Mouse (Mus musculus): Measurements from ENCODE around the gene Myod1. TPM values are rescaled to one million over a fixed set of nuclear protein-coding genes. Genes with fewer than 3 reads are reported as not detected.

Gene Myod1
- total RNA-seq (2014; fragmentation: Nextera tagmentation): not detected in 2 replicates
- total RNA-seq (2017): not detected in 2 replicates

DNA sequence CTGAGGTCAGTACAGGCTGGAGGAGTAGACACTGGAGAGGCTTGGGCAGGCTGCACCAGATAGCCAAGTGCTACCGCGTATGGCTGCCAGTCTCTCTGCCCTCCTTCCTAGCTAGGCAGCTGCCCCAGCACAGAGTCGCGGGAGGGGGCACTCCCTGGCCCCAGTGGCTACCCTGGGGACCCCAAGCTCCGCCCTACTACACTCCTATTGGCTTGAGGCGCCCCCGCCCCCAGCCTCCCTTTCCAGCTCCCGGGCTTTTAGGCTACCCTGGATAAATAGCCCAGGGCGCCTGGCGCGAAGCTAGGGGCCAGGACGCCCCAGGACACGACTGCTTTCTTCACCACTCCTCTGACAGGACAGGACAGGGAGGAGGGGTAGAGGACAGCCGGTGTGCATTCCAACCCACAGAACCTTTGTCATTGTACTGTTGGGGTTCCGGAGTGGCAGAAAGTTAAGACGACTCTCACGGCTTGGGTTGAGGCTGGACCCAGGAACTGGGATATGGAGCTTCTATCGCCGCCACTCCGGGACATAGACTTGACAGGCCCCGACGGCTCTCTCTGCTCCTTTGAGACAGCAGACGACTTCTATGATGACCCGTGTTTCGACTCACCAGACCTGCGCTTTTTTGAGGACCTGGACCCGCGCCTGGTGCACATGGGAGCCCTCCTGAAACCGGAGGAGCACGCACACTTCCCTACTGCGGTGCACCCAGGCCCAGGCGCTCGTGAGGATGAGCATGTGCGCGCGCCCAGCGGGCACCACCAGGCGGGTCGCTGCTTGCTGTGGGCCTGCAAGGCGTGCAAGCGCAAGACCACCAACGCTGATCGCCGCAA lies at the start of gene Myod1:
Gene Myod1, plus strand, starts transcription at position 303 of the 836 bp plus-strand sequence.
- no peak for ATAC-seq (replicated peaks; ENCODE audit: low FRiP score, low TSS enrichment, poor library complexity, severe bottlenecking)

DNA sequence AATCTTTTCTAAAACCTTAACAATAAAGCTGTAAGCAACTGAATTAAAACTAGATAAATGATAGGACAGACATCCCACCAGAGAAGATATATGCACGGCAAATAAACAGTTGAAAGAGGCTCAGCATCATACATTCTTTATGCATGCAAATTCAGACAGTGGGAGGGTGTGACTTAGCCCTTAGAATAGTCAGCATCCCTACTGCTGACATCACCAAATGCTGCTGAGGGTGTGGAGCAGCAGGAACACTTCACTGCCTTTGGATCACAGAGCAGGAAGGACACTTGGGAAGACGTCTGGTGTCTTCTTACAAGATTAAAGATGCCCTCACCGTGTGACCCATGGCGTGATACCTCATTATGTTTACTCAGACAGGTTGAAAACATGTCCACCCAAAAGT lies 48.4 kb upstream of the Myod1 start:
- no peak for ATAC-seq (replicated peaks; ENCODE audit: low FRiP score, low TSS enrichment, poor library complexity, severe bottlenecking)

DNA sequence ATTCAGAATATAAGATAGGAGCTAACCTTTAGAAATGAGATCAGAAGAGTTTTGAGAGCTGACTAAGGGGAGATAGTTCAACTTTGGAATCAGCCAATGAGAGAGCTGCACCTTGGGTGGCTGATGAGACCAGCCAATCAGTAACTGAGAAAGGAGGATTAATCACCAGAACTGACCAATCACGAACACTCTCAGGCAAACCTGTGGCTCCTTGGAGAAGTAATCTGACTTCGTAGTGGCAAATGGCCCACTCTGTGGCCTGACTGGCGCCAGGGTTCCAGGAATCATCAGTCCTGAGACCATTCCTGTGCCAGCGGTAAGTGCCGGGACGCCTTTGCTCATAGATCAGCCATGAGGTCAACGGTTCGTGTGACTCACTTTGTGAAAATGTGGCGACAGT lies 38.9 kb upstream of the Myod1 start:
- ATAC-seq (replicated peaks; ENCODE audit: low FRiP score, low TSS enrichment, poor library complexity, severe bottlenecking): no peak

DNA sequence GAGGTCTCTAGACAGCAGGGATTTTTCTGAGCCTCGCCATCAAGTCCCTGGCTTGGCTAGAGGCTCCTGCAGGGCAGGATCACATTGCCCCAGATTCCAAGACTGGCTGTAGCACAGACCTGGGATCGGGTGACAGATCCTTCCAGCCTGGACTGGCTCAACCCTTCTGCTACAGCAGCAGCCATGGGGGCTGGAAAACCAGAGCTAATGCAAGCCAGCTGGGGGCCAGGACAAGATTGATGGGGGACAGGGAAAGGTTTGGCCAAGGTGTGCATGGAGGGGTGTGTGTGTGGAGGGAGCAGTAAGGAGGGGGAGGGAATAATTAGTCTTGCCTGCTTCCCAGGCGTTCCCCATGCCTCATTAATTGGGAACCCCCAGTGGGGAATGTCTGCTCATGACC lies 36.5 kb upstream of the Myod1 start:
- ATAC-seq (replicated peaks; ENCODE audit: low FRiP score, low TSS enrichment, poor library complexity, severe bottlenecking): no peak

DNA sequence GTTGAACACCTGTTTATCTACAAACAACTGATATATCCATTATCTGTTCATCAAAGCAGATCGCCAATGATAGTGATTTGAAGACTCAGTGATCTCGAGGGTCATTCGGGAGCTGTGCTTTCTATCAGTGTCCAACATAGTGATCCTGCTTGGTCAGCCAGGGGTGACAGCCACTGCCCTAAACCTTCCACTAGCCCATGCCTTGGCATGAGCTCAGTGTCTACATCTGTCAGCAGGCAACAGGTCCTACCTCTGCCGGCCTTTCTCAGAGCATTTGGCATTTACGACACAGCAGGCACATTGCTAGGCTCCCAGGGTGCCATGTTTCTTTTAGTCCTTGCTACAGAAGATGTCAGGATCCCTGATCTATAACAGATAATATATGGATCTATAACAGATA lies 36.0 kb upstream of the Myod1 start:
- no peak for ATAC-seq (replicated peaks; ENCODE audit: low FRiP score, low TSS enrichment, poor library complexity, severe bottlenecking)

DNA sequence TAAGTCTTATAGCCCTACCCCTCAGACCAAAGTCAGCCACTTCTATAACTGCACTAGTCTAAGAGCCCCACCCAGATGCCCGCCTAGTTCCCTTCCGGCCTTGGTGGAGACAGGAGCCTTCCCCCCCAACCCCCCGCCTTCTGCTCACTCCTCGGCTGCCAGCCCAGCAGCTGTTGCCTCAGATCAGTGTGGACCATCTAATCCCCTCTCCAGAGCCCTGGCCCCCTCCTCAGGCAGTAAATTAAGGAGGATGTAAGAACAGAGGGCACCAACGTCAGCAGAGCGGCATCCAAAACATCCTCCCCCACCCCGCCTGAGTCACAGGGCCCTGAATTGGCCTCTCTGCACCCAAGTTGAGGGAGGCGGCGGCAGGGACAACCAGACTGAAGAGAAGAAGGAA lies 34.8 kb upstream of the Myod1 start:
- no peak for ATAC-seq (replicated peaks; ENCODE audit: low FRiP score, low TSS enrichment, poor library complexity, severe bottlenecking)

DNA sequence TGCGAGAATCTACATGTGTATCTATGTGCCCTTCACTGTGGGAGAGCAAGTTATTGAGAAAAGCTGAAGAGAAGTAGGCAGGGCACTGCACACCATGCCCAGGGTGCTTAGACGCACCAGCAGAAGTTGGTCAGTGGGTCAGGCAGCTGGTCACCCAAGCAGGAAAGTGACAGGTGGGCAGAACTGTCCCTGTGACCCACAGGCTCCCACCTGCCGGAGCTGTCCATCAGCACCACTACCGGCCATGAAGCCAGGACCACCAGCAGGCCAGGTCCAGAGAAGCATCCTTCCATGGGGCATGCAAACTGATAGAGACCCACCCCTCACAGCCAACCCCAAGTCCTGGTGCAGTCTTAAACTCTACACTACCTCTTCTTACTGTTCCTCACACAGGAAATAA lies 28.6 kb upstream of the Myod1 start:
- no peak for ATAC-seq (replicated peaks; ENCODE audit: low FRiP score, low TSS enrichment, poor library complexity, severe bottlenecking)

DNA sequence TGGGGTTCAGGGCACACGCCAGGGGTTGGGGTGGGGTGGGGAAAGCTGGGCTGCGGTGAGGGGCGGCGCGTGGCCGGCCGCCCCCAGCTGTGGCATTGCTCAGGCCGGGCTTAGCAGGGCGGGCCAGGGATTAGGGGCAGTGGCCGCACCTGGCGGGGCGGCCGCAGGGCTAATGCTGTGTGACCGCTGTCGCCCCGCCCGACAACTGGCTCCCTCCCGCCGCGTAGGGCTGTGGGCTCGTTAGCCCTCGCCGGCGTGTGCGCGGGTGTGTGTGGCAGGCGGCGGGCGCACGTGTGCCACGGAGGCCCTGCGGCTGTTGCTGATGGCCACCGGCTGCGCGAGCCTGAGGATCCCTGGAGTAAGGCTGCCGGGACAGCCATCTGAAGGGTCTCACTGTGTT lies 27.5 kb upstream of the Myod1 start:
- ATAC-seq (replicated peaks; ENCODE audit: low FRiP score, low TSS enrichment, poor library complexity, severe bottlenecking): no peak

DNA sequence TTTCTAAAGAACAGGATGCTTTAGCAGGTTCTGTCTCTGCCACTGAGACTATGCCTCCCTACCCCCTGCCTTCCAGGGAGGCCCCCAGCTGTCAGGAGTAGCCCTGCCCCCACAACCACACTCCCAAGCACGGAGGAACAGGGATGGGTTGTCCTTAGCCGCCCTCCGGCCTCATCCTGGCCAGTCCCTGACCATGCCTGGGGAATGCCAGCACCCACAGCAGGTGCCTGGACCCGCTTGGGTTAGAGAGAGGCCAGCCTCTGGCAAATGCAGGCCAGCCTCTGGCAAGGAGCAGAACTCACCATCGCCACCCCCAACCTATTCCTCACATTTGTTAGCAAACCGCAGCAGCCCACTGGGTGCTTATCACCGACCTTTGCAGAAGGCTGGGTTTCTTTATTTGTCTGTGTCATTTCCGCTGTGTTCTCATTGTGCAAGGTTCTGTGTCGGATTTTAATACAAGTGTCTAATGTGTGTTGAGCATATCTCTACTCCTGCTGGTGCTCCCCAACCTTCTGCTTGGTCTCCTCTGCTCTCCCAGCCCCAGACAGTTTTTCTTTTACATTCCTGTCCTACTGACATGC lies 26.1 kb upstream of the Myod1 start:
- ATAC-seq (replicated peaks; ENCODE audit: low FRiP score, low TSS enrichment, poor library complexity, severe bottlenecking): no peak

DNA sequence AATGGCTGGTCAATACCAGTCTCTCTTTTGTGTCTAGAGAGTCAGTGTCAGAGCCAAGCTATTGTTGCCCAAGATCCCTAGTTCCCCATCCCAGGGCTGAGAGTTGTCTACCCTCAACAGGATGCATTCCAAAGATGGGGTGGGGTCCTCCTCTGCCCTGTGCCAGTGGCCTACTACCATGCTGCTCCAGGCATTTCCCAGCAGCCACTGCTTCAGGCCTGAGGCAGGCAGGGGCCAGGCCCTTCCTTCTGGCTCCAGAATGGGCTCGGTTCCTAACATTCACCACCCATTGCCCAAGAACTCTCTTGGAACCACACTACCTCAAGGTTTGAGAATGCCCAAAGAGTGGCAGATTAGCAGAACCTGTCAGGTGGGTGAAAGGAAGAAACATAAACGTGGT lies 23.5 kb upstream of the Myod1 start:
- ATAC-seq (replicated peaks; ENCODE audit: low FRiP score, low TSS enrichment, poor library complexity, severe bottlenecking): no peak

DNA sequence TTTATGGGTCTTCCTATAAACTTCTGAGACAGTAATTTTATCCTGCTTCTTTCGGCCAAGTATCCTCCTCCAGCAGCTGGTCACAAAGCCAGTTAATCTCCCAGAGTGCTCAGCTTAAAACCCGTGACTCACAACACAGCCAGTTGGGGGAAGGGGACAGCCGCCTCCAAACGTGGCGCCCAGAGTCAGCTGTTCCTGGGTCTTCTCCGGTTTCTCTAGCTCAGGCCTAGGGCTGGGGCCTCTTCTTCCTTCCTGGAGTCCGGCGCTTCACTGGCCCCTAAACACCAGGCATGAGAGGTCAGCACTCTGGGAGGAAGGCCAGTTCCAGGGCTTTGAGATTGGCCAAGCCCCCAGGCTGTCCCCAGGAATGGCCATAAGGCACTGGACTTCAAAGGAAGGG lies 23.1 kb upstream of the Myod1 start:
- no peak for ATAC-seq (replicated peaks; ENCODE audit: low FRiP score, low TSS enrichment, poor library complexity, severe bottlenecking)

DNA sequence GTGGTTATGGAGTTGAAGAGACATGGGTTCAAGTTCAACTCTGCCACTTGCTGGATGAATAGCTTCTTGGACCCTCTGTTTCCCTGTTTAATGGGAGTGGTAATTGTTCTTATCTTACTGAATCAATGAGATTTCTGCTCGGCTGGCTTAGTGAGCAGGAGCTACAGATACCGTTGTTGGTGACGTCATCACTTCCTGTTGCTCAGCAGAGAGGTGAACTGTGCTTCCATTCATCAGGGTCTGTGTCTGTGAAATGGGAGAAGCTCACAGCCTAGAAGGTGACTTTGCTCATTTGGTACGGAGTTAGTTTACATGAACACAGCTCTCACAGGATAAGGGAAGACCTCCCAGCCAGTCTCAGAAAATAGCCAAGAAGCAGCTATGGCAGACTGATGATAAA lies 22.4 kb upstream of the Myod1 start:
- ATAC-seq (replicated peaks; ENCODE audit: low FRiP score, low TSS enrichment, poor library complexity, severe bottlenecking): no peak

DNA sequence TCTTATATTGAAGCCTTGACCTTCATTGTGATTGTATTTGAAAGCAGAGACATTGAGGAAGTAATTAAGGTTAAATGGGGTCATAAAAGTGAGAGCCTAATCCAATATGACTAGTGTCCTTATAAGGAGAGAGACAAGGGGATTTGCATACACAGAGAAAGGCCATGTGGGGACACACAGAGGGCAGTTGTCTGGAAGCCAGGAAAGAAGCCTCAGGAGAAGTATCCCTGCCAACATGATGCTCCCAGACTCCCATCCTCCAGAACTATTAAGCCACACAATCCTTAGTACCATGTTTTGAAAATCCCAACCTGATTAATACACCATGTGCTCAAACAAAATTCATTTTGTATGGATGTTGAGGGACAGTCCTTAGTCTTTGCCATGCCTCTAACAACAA lies 14.5 kb upstream of the Myod1 start:
- ATAC-seq (replicated peaks; ENCODE audit: low FRiP score, low TSS enrichment, poor library complexity, severe bottlenecking): no peak

DNA sequence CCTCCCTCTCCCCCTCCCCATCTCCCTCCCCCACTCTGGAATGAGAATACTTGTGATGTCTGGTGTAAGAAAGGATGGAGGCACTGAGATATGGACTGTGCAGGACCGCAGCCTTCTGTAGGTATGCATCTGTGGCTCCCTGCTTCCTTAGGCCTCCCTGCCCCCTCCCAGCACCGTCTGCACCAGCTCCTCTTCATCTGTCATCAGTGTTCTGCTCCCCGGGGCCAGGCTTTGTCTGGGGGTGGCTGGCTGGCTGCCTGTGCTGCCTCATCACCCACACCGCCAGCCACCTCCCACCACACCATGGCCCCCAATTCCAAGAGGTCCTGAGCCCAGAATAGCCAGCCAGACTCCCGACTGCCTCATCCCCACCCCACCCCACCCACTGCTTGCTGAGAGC lies 12.1 kb upstream of the Myod1 start:
- ATAC-seq (replicated peaks; ENCODE audit: low FRiP score, low TSS enrichment, poor library complexity, severe bottlenecking): no peak

DNA sequence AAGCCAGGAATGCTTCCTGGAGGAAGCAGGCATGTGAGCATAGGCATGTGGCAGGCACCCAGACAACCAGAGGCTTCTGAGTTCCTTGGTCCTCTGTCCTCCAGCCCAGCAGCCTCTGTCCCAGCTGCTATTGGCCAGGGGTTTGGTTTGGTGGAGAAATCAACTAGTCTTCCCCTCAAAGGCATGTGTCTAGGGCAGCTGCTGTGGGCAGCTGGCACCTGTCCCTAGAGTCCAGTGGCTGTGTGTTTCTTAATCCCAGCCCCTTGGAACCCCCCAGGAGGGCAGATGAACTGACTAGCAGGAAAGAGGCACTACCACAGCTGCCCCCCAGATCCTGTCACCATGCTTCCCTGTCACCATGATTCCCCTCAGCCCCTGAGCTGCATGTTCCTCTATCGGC lies 10.5 kb upstream of the Myod1 start:
- no peak for ATAC-seq (replicated peaks; ENCODE audit: low FRiP score, low TSS enrichment, poor library complexity, severe bottlenecking)

DNA sequence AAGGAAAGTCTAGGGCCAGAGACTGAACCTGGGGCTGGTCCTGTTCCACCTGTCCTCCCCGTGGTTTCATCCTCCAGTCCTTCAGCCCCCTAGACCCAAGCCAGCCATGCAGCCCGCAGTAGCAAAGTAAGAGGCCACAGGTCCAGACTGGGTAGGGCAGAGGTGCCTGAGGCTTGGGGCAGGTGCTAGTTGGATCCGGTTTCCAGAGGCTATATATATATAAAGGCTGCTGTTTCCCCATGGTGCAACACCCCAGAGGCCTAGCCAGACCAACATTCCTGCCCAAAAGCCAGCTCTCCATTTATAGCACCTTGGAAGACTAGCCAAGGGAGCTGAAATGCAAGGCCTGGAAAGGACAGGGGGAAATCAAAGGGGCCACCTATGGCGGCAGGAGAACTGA lies 5.2 kb upstream of the Myod1 start:
- no peak for ATAC-seq (replicated peaks; ENCODE audit: low FRiP score, low TSS enrichment, poor library complexity, severe bottlenecking)

DNA sequence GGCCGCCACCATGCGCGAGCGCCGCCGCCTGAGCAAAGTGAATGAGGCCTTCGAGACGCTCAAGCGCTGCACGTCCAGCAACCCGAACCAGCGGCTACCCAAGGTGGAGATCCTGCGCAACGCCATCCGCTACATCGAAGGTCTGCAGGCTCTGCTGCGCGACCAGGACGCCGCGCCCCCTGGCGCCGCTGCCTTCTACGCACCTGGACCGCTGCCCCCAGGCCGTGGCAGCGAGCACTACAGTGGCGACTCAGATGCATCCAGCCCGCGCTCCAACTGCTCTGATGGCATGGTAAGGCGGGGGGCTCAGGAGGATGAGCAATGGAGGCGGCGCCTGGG lies 703 bp downstream of the Myod1 start:
- no peak for ATAC-seq (replicated peaks; ENCODE audit: low FRiP score, low TSS enrichment, poor library complexity, severe bottlenecking)

DNA sequence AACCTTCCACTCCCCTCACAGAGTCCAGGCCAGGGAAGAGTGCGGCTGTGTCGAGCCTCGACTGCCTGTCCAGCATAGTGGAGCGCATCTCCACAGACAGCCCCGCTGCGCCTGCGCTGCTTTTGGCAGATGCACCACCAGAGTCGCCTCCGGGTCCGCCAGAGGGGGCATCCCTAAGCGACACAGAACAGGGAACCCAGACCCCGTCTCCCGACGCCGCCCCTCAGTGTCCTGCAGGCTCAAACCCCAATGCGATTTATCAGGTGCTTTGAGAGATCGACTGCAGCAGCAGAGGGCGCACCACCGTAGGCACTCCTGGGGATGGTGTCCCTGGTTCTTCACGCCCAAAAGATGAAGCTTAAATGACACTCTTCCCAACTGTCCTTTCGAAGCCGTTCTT lies 1.8 kb downstream of the Myod1 start:
- no peak for ATAC-seq (replicated peaks; ENCODE audit: low FRiP score, low TSS enrichment, poor library complexity, severe bottlenecking)

DNA sequence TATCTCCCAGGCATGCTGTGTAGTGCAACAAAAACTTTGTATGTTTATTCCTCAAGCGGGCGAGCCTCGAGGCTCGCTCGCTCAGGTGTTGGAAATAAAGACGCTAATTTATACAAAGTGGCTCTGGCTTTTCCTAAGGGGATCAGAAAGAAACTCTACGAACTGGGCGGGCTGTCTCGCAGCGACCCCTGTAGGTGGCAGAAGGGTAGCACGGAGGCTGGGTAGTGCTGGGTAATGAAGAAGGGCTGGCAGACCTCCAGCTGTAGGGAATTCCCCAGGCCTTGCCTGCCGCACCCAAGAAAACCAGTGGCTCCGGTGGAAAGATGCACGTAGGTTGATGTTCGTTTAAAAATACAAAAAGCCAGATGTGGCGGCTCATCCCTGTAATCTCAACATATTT lies 2.7 kb downstream of the Myod1 start:
- ATAC-seq (replicated peaks; ENCODE audit: low FRiP score, low TSS enrichment, poor library complexity, severe bottlenecking): peak; percentile 67; the same call in 1 of the 2 replicates

DNA sequence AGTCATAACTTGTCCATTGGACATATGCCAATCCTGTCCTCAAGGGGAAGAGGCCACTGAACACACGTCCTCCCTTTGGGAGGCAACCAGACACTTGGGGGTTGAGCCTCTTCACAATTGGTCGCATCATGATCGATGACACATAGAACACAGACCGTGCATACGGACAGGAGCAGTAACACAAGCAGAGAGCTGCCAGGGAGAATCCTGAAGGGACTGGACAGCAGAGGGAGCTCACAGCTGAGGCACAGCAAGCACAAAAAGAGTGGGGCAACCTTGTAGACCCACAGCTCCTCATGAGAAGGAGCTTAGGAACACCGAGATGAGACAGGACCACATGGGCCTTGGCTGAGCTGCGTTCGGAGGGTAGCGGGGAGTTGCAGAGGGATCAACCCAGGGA lies 4.4 kb downstream of the Myod1 start:
- no peak for ATAC-seq (replicated peaks; ENCODE audit: low FRiP score, low TSS enrichment, poor library complexity, severe bottlenecking)

DNA sequence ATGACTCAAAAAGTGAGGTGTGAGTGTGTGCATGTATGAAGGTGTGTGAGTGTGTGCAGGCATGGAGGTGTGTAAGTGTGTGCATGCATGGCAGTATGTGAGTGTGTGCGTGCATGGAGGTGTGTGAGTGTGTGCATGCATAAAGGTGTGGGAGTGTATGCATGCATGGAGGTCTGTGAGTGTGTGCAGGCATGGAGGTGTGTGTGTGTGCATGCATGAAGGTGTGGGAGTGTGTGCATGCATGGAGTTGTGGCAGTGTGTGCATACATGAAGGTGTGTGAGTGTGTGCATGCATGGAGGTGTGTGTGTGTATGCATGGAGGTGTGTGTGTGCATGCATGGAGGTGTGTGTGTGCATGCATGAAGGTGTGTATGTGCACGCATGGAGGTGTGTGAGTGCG lies 11.2 kb downstream of the Myod1 start:
- no peak for ATAC-seq (replicated peaks; ENCODE audit: low FRiP score, low TSS enrichment, poor library complexity, severe bottlenecking)

Data from megakaryocyte-erythroid progenitor cell, adult 5-6 weeks (primary cell).